Mouse (Mus musculus) midbrain, postnatal 0 days (tissue): ENCODE data around the gene B230219D22Rik. TPM values are rescaled to one million over a fixed set of nuclear protein-coding genes. Genes with fewer than 3 reads are reported as not detected.

Experiments
- ATAC-seq: fragments of 200-750 bp; cut with Nextera tagmentation; 2 replicates; pipeline ENCODE4 v1.8.0; 2017; ENCODE audit warnings: moderate number of reproducible peaks, mild to moderate bottlenecking, moderate TSS enrichment, moderate library complexity; ENCODE audit not compliant: low FRiP score
- DNase-seq: peaks from one replicate; pipeline ENCODE4 v3.0.0-alpha.2; 2015; ENCODE audit warnings: low spot score
- H3K27ac ChIP-seq: fragments of 300-500 bp; sonication (generic); 2 replicates; pipeline ENCODE4 v1.5.1; 2014; ENCODE audit warnings: low read depth, mild to moderate bottlenecking, low read length, mixed read lengths
- H3K27me3 ChIP-seq: fragments of 300-500 bp; sonication (generic); 2 replicates; pipeline ENCODE4 v1.6.1; 2014; ENCODE audit warnings: low read length, control low read depth, mixed read lengths; ENCODE audit not compliant: insufficient read depth
- H3K36me3 ChIP-seq: fragments of 300-500 bp; sonication (generic); 2 replicates; pipeline ENCODE4 v1.6.1; 2014; ENCODE audit warnings: low read length, control low read depth, mixed read lengths; ENCODE audit not compliant: insufficient read depth
- H3K4me1 ChIP-seq: fragments of 300-500 bp; sonication (generic); 2 replicates; pipeline ENCODE4 v1.6.1; 2014; ENCODE audit warnings: mild to moderate bottlenecking, control low read depth, antibody characterized with exemption, low read length, mixed read lengths; ENCODE audit not compliant: insufficient read depth
- H3K4me2 ChIP-seq: fragments of 300-500 bp; sonication (generic); 2 replicates; pipeline ENCODE4 v1.6.1; 2014; ENCODE audit warnings: low read depth, mild to moderate bottlenecking, low read length, mixed read lengths; ENCODE audit not compliant: poor library complexity, severe bottlenecking
- H3K4me3 ChIP-seq: fragments of 300-500 bp; sonication (generic); 2 replicates; pipeline ENCODE4 v1.5.1; 2014; ENCODE audit warnings: low read depth, mild to moderate bottlenecking, low read length, moderate library complexity
- H3K9ac ChIP-seq: fragments of 300-500 bp; sonication (generic); replicated peaks from 2 replicates; pipeline ENCODE4 v1.6.1; 2014; ENCODE audit warnings: mild to moderate bottlenecking, low read length, moderate library complexity, mixed read lengths; ENCODE audit not compliant: poor library complexity, severe bottlenecking
- H3K9me3 ChIP-seq: fragments of 300-500 bp; sonication (generic); 2 replicates; pipeline ENCODE4 v1.6.1; 2016; ENCODE audit warnings: low read length, control low read depth
- CTCF ChIP-seq: IDR thresholded peaks from 2 replicates; pipeline ENCODE4 v1.5.1; 2016; ENCODE audit warnings: antibody characterized with exemption, mild to moderate bottlenecking
- WGBS: fragments of 180-500 bp; shearing (Covaris S2); extraction: QIAGEN DNeasy Blood & Tissue Kit; methylation state at CpG from one replicate; pipeline ENCODE4 v1.1.7; 2014; 5-methylcytosine and 5-hydroxymethylcytosine counted together
- polyA plus RNA-seq: library from polyadenylated mRNA; unstranded; fragments of >200 nt; fragmentation: Nextera tagmentation; extraction: Ambion mirVana; gene quantifications from 2 replicates; pipeline ENCODE4 v1.2.1, GENCODE M21; 2015
- total RNA-seq: library from RNA; depleted of rRNA; stranded (reverse); fragments of >200 nt; gene quantifications from 2 replicates; pipeline ENCODE4 v1.2.3, GENCODE M21; 2014

Gene B230219D22Rik
- total and polyA plus RNA-seq, 2 experiments from 2014 or later, result 62.8 to 164 TPM

DNA sequence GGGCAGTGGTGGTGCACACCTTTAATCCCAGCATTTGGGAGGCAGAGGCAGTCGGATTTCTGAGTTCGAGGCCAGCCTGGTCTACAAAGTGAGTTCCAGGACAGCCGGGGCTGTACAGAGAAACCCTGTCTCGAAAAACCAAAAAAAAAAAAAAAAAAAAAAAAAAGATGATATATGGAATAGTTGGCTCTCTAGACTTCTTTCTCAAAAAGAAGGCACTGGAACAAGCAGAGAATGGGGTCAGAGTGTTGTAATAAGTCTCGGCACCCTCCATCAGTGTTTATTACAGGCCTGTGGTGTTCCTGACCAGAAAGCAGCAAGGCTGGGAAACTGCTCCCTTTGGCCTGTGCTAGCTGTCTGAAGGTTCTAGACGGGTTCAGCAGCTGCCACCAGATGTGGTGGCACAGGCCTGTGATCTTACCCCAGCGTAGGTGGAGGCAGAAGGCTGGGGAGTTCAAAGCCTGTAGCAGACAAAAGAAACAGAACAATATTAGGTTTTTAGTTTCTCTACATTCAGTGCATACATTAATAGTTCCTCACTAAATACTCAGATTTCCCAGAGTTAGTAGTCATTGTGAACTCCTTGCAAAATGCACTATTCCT, 23.1 kb downstream of the B230219D22Rik start:
- 89% methylated on average over 7 of the region's 7 CpGs for WGBS
- Histone ChIP-seq H3K9me3 (no peaks in the 10 kb centered on the region), H3K4me1 (peaks cover 5% of the 10 kb centered on the region; the same call in 1 of the 2 replicates), H3K4me2 (peak overlapping the region; percentile 55), H3K36me3 (peaks cover 23% of the 10 kb centered on the region), H3K27ac (no peak overlapping the region), H3K27me3 (no peaks in the 10 kb centered on the region), H3K4me3 (no peak overlapping the region), H3K9ac (no peak overlapping the region)
- DNase-seq (no peak), ATAC-seq (no peak)
- TF ChIP-seq CTCF, result no peak

DNA sequence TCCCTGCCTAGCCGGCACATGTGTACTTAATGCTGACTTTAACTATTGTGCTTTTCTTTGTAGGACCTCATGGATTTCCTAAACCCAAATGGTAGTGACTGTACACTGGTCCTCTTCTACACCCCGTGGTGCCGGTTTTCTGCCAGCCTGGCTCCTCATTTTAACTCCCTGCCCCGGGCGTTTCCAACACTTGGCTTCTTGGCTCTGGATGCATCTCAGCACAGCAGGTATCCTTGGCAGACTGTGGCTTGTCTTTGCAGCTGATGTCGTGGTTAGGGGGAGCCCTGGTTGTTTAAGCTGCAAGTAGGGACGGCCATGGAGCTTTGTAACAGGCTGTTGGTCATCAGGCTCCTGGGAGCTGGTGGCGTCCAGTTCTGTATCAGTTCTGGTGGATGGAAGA, 28.6 kb downstream of the B230219D22Rik start:
- peak; percentile 65 for DNase-seq
- TF ChIP-seq CTCF, result no peak
- no peaks in the 10 kb centered on the region for H3K9me3 ChIP-seq
- H3K27me3 ChIP-seq, result no peaks in the 10 kb centered on the region
- H3K4me3 ChIP-seq, result no peak overlapping the region
- peaks cover 43% of the 10 kb centered on the region for H3K36me3 ChIP-seq
- no peak overlapping the region for H3K27ac ChIP-seq
- H3K4me1 ChIP-seq, result peaks cover 3% of the 10 kb centered on the region; the same call in 1 of the 2 replicates
- ATAC-seq, result no peak
- no peak overlapping the region for H3K9ac ChIP-seq
- no peak overlapping the region for H3K4me2 ChIP-seq
- 74% methylated on average over 8 of the region's 8 CpGs for WGBS

- Histone ChIP-seq H3K36me3 (peaks cover 43% of the 10 kb centered on the region), H3K9me3 (no peaks in the 10 kb centered on the region), H3K27ac (no peak overlapping the region), H3K4me2 (no peak overlapping the region), H3K27me3 (no peaks in the 10 kb centered on the region), H3K9ac (no peak overlapping the region), H3K4me1 (no peaks in the 10 kb centered on the region), H3K4me3 (no peak overlapping the region)
- 98% methylated on average over 2 of the region's 2 CpGs for WGBS
- no peak for TF ChIP-seq CTCF
- no peak for ATAC-seq
- no peak for DNase-seq
Measured at GRCm38 (mm10) chr13:55721995-55722394, 29.1 kb downstream of the B230219D22Rik start.

- Histone ChIP-seq H3K27ac (peak overlapping the region; percentile 88), H3K27me3 (no peaks in the 10 kb centered on the region), H3K4me1 (no peaks in the 10 kb centered on the region), H3K36me3 (peaks cover 18% of the 10 kb centered on the region), H3K9ac (peak overlapping the region; percentile 63), H3K4me2 (peak overlapping the region; percentile 54), H3K9me3 (no peaks in the 10 kb centered on the region), H3K4me3 (peak overlapping the region; percentile 56)
- 3% methylated on average over 4 of the region's 4 CpGs for WGBS
- peak; percentile 52 for TF ChIP-seq CTCF
- ATAC-seq (no peak), DNase-seq (peak; percentile 46)
Measured at GRCm38 (mm10) chr13:55726598-55727119, 33.7 kb downstream of the B230219D22Rik start.

DNA sequence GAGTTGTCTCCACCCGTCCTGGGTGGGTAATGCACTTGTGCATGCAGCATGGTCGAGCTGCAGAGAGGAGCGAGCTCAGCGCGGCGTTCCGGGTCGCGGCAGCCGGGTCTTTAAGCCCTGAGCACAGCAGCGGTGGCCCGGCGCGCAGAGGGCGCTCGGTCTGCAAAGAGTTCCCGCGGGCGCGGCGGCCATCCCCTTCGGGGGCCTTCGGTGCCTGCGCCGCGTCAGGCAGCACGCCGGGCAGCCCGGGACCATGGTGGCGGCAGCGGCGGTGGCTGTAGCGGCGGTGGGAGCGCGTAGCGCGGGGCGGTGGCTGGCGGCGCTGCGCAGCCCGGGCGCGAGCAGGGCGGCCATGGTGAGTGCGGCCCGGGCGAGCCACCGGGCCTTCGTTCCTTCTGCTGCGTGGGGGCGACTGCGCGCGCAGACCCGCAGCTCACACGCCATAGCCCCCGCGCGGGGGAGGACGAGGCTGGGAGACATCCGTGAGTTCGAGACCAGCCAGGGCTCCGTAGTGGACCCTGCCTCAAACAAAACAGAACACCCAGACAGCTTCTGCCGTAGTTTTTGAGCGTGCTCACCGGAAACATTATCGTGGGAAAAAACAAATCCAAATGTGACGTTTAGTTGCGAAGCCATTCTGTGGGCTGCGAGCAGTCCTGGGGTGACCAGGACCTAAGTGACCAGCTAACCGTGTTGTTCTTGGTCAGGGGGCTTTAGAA, 34.4 kb downstream of the B230219D22Rik start, which contains the start of gene Pcbd2:
TSS of gene Pcbd2 (plus strand) at position 249 of the 719 bp plus-strand sequence.
- Histone ChIP-seq H3K9me3 (no peaks in the 10 kb centered on the region), H3K27ac (peak within 1 kb of the TSS; percentile 88), H3K27me3 (no peaks in the 10 kb centered on the region), H3K4me1 (no peaks in the 10 kb centered on the region), H3K4me2 (peak within 1 kb of the TSS; percentile 54), H3K4me3 (peak within 1 kb of the TSS; percentile 56), H3K36me3 (peaks cover 14% of the 10 kb centered on the region; the same call in 1 of the 2 replicates), H3K9ac (peak within 1 kb of the TSS; percentile 63)
- no peak for TF ChIP-seq CTCF
- WGBS, result under 1% methylated on average over 56 of the region's 73 CpGs
- DNase-seq (peak; percentile 81), ATAC-seq (peak; percentile 91)

- TF ChIP-seq CTCF, result peak; percentile 76
- Histone ChIP-seq H3K4me3 (peak overlapping the region; percentile 56), H3K4me1 (no peaks in the 10 kb centered on the region), H3K27me3 (no peaks in the 10 kb centered on the region), H3K9ac (peak overlapping the region; percentile 63), H3K36me3 (peaks cover 14% of the 10 kb centered on the region; the same call in 1 of the 2 replicates), H3K9me3 (no peaks in the 10 kb centered on the region), H3K4me2 (peak overlapping the region; percentile 54), H3K27ac (peak overlapping the region; percentile 88)
- peak; percentile 74 for ATAC-seq
- DNase-seq, result peak; percentile 83
- 3% methylated on average over 19 of the region's 19 CpGs for whole genome bisulfite sequencing
Measured at GRCm38 (mm10) chr13:55727839-55728238, 34.9 kb downstream of the B230219D22Rik start.
